Mouse (Mus musculus) liver, embryonic 11.5 days (tissue): ENCODE data around the gene Whrn. TPM values are rescaled to one million over a fixed set of nuclear protein-coding genes. Genes with fewer than 3 reads are reported as not detected.

ENCODE experiments used
- ATAC-seq: fragments of 200-750 bp; cut with Nextera tagmentation; replicated peaks from 2 replicates; pipeline ENCODE4 v1.8.0; 2017; ENCODE audit warnings: moderate number of reproducible peaks, mild to moderate bottlenecking, moderate TSS enrichment, moderate library complexity; ENCODE audit not compliant: low FRiP score
- DNase-seq: peaks from one replicate; pipeline ENCODE4 v3.0.0-alpha.2; 2017; ENCODE audit warnings: low spot score
- H3K27ac ChIP-seq: fragments of 300-500 bp; sonication (generic); 2 replicates; pipeline ENCODE4 v1.5.1; 2014; ENCODE audit warnings: mild to moderate bottlenecking, low read depth, low read length, control low read depth
- H3K27me3 ChIP-seq: fragments of 300-500 bp; sonication (generic); replicated peaks from 2 replicates; pipeline ENCODE4 v1.6.1; 2014; ENCODE audit warnings: low read length, mixed read lengths; ENCODE audit not compliant: control insufficient read depth, insufficient read depth
- H3K36me3 ChIP-seq: fragments of 300-500 bp; sonication (generic); 2 replicates; pipeline ENCODE4 v1.6.1; 2014; ENCODE audit warnings: mild to moderate bottlenecking, low read length, moderate library complexity, mixed read lengths; ENCODE audit not compliant: control insufficient read depth, insufficient read depth
- H3K4me1 ChIP-seq: fragments of 300-500 bp; sonication (generic); replicated peaks from 2 replicates; pipeline ENCODE4 v1.6.1; 2014; ENCODE audit warnings: low read length, mixed read lengths; ENCODE audit not compliant: control insufficient read depth, insufficient read depth
- H3K4me2 ChIP-seq: fragments of 300-500 bp; sonication (generic); 2 replicates; pipeline ENCODE4 v1.6.1; 2014; ENCODE audit warnings: mild to moderate bottlenecking, control low read depth, moderate library complexity
- H3K4me3 ChIP-seq: fragments of 300-500 bp; sonication (generic); 2 replicates; pipeline ENCODE4 v1.5.1; 2014; ENCODE audit warnings: low read depth, low read length, control low read depth
- H3K9ac ChIP-seq: fragments of 300-500 bp; sonication (generic); 2 replicates; pipeline ENCODE4 v1.6.1; 2014; ENCODE audit warnings: low read depth, low read length, control low read depth
- H3K9me3 ChIP-seq: fragments of 300-500 bp; sonication (generic); 2 replicates; pipeline ENCODE4 v1.6.1; 2016; ENCODE audit warnings: low read length, inconsistent platforms, mixed read lengths; ENCODE audit not compliant: control insufficient read depth
- WGBS: fragments of 180-500 bp; shearing (Covaris S2); extraction: QIAGEN DNeasy Blood & Tissue Kit; methylation state at CpG from one replicate; pipeline ENCODE4 v1.1.7; 2014; 5-methylcytosine and 5-hydroxymethylcytosine counted together
- polyA plus RNA-seq: library from polyadenylated mRNA; unstranded; fragments of >200 nt; fragmentation: Nextera tagmentation; extraction: Ambion mirVana; gene quantifications from 2 replicates; pipeline ENCODE4 v1.2.1, GENCODE M21; 2014

Gene Whrn
- polyA plus RNA-seq, 1 experiment from 2014 or later = 2.4 TPM

DNA sequence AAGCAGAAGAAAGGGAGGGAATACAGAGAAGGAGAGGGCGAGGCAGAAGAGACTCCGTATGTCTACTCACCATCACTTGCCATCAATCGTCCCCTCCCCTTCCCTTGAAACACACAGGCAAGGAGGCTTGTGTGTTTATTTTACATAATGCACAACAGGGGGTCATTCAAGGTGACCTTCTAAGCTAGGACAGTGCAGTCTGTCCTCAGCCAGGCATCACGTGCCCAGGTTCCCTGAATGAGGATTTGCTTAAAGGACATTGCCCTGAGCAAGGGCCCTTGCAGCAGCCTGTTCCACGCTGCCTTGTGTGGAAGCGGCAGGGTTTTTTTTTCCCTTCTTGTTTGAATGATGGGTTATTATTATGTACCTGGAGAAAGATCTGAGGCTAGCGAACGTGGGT is 29.7 kb upstream of the Whrn start:
- Histone ChIP-seq H3K27me3 (no peaks in the 10 kb centered on the region), H3K9me3 (no peaks in the 10 kb centered on the region), H3K36me3 (no peaks in the 10 kb centered on the region), H3K9ac (no peak overlapping the region), H3K27ac (no peak overlapping the region), H3K4me3 (no peak overlapping the region), H3K4me1 (no peaks in the 10 kb centered on the region), H3K4me2 (no peak overlapping the region)
- DNase-seq = no peak
- WGBS = 77% methylated on average over 8 of the region's 8 CpGs
- ATAC-seq = no peak

DNA sequence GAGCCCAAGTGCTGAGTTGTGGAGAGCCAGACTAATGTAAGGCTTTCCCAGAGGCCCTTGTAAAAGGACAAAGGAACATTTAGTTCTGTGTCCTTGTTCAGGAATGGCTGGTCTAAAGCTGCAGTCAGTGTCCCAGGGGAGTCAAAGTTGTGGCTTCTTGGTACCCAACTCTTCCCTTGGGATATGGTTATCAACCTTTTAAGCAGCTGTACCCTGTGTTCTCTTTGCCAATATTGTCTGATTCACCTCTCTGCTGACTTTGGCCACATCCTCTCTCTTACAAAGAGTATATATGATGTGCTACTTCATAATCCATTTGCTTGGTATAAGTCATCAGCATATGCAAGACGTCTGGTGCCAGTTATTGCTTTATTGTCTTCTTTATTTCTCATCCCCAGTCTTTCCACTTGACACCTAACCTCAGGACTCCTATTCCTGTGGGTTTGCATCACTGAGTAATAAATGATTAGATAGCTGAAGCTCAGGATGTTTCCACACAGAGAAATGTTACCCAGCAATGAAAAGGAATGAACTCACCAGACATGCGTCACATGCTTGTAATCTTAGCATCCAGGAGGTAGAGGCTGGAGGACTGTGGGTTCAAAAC is 26.1 kb upstream of the Whrn start:
- Histone ChIP-seq H3K4me2 (no peak overlapping the region), H3K27me3 (no peaks in the 10 kb centered on the region), H3K9ac (no peak overlapping the region), H3K27ac (no peak overlapping the region), H3K4me1 (no peaks in the 10 kb centered on the region), H3K36me3 (no peaks in the 10 kb centered on the region), H3K9me3 (no peaks in the 10 kb centered on the region), H3K4me3 (no peak overlapping the region)
- DNase-seq = no peak
- no peak for ATAC-seq
- 72% methylated on average over 2 of the region's 2 CpGs for WGBS

DNA sequence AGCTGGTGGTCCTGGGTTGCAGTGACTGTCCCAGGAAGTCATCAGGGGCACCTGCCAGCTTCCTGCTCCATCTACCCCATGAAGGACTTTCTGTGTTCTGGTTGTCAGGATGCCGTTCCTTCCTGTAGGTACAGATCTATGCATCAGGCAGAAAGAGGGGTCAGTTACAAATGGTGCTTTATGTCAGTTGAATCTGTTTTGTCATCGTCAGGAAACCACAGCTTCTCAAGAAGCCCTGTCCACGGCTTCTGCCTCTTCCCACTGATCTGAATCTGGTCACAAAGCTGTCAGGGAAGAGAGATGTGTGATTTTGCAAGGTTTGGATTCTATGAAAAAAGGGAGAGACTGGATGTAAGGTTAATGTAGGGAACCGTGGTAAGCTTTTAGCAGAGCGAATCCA is 19.2 kb upstream of the Whrn start:
- Histone ChIP-seq H3K27ac (no peak overlapping the region), H3K4me2 (no peak overlapping the region), H3K9me3 (no peaks in the 10 kb centered on the region), H3K27me3 (no peaks in the 10 kb centered on the region), H3K9ac (no peak overlapping the region), H3K4me3 (no peak overlapping the region), H3K36me3 (no peaks in the 10 kb centered on the region), H3K4me1 (no peaks in the 10 kb centered on the region)
- 56% methylated on average over 5 of the region's 5 CpGs for WGBS
- no peak for DNase-seq
- no peak for ATAC-seq

DNA sequence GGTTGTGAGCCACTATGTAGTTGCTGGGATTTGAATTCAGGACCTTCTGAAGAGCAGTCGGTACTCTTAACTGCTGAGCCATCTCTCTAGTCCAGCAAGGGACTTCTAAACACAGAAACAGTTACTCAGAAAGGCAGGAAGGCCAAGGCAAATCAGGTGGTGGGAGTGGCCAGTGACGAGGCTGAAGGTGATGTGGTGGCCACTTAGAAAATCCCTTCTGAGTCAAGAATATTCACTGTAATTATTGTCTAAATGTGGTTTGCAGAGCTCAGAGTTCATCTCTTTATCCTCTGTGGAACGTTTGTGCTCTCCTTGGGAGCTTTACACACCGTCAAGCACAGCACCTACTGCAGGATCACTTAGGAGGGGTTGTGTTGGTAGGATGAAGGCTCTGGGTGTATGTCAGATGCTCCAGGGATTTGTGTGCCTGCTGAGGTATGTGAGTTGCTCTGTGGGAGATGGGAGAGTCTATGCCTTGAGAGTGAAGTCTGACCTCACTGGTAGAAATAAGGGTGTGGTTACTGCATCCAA is 18.7 kb upstream of the Whrn start:
- Histone ChIP-seq H3K9me3 (no peaks in the 10 kb centered on the region), H3K9ac (no peak overlapping the region), H3K27ac (no peak overlapping the region), H3K4me2 (no peak overlapping the region), H3K27me3 (no peaks in the 10 kb centered on the region), H3K36me3 (no peaks in the 10 kb centered on the region), H3K4me3 (no peak overlapping the region), H3K4me1 (no peaks in the 10 kb centered on the region)
- DNase-seq (no peak), ATAC-seq (no peak)
- WGBS = 60% methylated on average over 4 of the region's 4 CpGs

DNA sequence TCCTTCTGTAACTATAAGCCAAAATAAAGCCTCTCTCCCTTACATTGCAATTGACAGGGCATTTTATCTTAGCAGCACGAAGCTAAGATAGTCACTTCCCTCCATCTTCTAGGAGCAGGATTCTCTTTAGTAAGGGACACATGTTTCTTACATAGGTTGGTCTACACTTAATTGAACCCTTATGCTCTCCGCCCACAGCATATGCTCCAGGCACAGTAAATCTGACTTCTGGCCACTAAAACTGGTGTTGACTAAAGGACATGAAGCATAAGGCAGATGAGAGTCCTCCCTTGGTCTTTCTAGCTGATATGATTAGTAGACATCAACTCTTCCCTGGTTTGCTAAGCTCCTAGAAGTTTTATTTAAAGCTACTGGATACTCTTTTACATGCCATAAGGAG is 17.1 kb upstream of the Whrn start:
- Histone ChIP-seq H3K9ac (no peak overlapping the region), H3K4me1 (no peaks in the 10 kb centered on the region), H3K4me2 (no peak overlapping the region), H3K4me3 (no peak overlapping the region), H3K9me3 (no peaks in the 10 kb centered on the region), H3K36me3 (no peaks in the 10 kb centered on the region), H3K27ac (no peak overlapping the region), H3K27me3 (no peaks in the 10 kb centered on the region)
- ATAC-seq (no peak), DNase-seq (no peak)
- 69% methylated on average over 2 of the region's 2 CpGs for WGBS

DNA sequence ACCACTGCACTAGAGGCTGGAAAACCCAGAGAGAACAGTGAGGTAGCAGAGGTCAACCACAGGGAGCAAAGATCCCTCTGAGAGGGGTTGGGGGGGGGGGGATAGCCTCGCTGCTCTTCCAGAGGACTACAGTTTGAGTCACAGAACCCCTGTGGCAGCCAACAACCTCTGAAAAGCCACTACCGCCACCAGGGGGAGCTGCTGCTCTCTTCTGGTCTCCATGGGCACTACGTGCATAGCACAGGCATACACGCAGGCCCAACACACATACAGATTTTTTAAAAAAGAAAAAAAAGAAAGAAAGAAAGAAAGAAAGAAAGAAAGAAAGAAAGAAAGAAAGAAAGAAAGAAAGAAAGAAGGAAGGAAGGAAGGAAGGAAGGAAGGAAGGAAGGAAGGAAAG is 12.4 kb upstream of the Whrn start:
- 25% methylated on average over 4 of the region's 4 CpGs for WGBS
- H3K27ac ChIP-seq = no peak overlapping the region
- H3K9me3 ChIP-seq = no peaks in the 10 kb centered on the region
- no peak overlapping the region for H3K4me2 ChIP-seq
- H3K4me1 ChIP-seq = no peaks in the 10 kb centered on the region
- no peak overlapping the region for H3K9ac ChIP-seq
- DNase-seq (peak; percentile 55), ATAC-seq (no peak)
- no peaks in the 10 kb centered on the region for H3K36me3 ChIP-seq
- no peak overlapping the region for H3K4me3 ChIP-seq
- H3K27me3 ChIP-seq = no peaks in the 10 kb centered on the region

DNA sequence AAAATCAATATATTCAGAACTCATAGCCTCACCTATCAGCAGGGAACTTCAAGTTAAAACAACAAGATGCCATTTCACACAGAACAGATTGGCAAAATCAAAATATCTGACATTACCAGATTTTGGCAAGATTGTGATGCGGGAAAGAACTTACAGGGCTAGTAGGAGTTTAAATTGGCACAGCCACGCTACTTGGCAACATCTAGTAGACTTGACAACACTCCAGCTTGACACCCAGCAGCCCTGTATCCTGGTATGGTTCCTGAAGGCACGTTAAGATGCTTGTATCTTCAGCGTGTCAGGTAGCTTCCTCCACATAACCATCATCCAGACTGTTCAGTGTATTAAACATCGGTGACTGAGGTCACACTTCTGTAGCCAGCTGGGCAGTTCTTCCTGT is 11.7 kb upstream of the Whrn start:
- Histone ChIP-seq H3K9ac (no peak overlapping the region), H3K4me1 (no peaks in the 10 kb centered on the region), H3K27ac (no peak overlapping the region), H3K36me3 (no peaks in the 10 kb centered on the region), H3K4me2 (no peak overlapping the region), H3K27me3 (no peaks in the 10 kb centered on the region), H3K4me3 (no peak overlapping the region), H3K9me3 (no peaks in the 10 kb centered on the region)
- no peak for DNase-seq
- 69% methylated on average over 5 of the region's 5 CpGs for WGBS
- no peak for ATAC-seq

DNA sequence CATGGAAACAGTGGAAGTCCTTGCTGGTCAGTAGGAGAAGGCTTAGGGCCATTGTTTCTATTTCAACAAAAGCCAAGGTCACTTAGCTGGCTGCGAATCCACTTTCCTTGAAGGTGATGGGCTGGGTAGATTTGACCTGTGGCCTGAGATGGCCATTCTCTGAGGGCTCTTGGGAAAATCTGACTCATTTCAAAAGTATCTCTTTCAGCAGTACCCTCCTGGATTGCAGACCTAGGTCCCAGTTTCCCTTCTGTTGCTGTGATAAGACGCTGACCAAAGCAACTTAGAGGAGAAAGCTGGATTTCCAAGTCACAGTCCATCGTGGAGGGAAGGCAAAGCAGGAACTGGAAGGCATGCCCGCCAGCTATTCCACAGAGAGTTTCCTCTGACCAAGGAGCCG is 8.2 kb upstream of the Whrn start:
- WGBS = 53% methylated on average over 5 of the region's 5 CpGs
- no peak overlapping the region for H3K4me2 ChIP-seq
- no peaks in the 10 kb centered on the region for H3K4me1 ChIP-seq
- no peaks in the 10 kb centered on the region for H3K9me3 ChIP-seq
- DNase-seq = no peak
- H3K27ac ChIP-seq = no peak overlapping the region
- peaks cover 3% of the 10 kb centered on the region; the same call in 1 of the 2 replicates for H3K27me3 ChIP-seq
- ATAC-seq = no peak
- H3K36me3 ChIP-seq = no peaks in the 10 kb centered on the region
- H3K9ac ChIP-seq = no peak overlapping the region
- H3K4me3 ChIP-seq = no peak overlapping the region

DNA sequence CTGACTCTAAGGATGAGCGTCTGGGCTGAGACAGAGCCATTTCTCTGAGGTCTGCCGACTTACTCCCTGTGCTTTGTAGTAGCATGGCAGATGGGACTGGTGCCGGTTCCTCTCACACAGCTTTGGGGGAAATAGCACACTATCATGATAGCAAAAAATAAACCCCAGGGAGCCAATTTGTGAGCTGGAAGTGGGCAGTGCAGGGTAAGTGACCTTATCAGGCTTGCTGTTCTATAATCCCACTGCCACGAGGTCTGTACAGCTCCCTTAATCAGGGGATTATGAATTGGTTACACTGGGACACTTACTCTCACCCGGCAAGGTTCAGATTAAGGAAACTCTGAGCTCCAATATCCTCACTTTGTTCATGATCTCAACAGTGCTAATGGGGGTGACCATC is 5.3 kb upstream of the Whrn start:
- no peaks in the 10 kb centered on the region for H3K4me1 ChIP-seq
- H3K36me3 ChIP-seq = no peaks in the 10 kb centered on the region
- H3K9me3 ChIP-seq = no peaks in the 10 kb centered on the region
- 56% methylated on average over 5 of the region's 5 CpGs for WGBS
- ATAC-seq (no peak), DNase-seq (no peak)
- no peak overlapping the region for H3K27ac ChIP-seq
- H3K4me3 ChIP-seq = no peak overlapping the region
- H3K27me3 ChIP-seq = peaks cover 7% of the 10 kb centered on the region
- H3K4me2 ChIP-seq = no peak overlapping the region
- H3K9ac ChIP-seq = no peak overlapping the region
